21 mouse cellular contexts compared by ENCODE assay signal in genomic region chr8:46802009-46802408, GRCm38 (mm10).
DNase-seq lines count a peak whose midpoint lies in the region; ATAC-seq and TF ChIP-seq lines count a peak whose summit lies in the region.
"Had no signal": no experiment of that assay in that cellular context is flagged by ENCODE, and none has a peak within 500 bp of the region (broad histone marks: within the 10 kb centered on the region; RNA-seq: fewer than 3 reads in every experiment).

No protein-coding gene starts in this region.

- ATAC-seq in liver, postnatal 0 days = no peak
- ATAC-seq in lung, postnatal 0 days = peak; percentile 83
- ATAC-seq in stomach, embryonic 15.5 days (ENCODE audit: insufficient read depth, low FRiP score, low read depth) = no peak
- ATAC-seq: CD4-positive, CD25-positive, alpha-beta regulatory T cell, adult 4 months; forebrain, embryonic 15.5 days had no signal

- H3K9me3 ChIP-seq in liver, postnatal 0 days (ENCODE audit: low read length) = no peaks in the 10 kb centered on the region
- H3K9me3 ChIP-seq in lung, postnatal 0 days (ENCODE audit: low read length) = no peaks in the 10 kb centered on the region
- H3K9me3 ChIP-seq in stomach, embryonic 15.5 days = no peaks in the 10 kb centered on the region
- H3K9me3 ChIP-seq: embryonic facial prominence, embryonic 12.5 days; forebrain, embryonic 15.5 days; G1E; heart, embryonic 15.5 days; hindbrain, embryonic 13.5 days had no signal

- DNase-seq in liver, postnatal 0 days = no peak
- DNase-seq in liver = no peak
- DNase-seq in lung, postnatal 0 days (ENCODE audit: low spot score) = peak; percentile 74
- no peak for DNase-seq in lung, postnatal 10 days
- no peak for DNase-seq in embryo, embryonic 10 days (ENCODE audit: low spot score)
- DNase-seq in right cerebral cortex, adult 2 months (ENCODE audit: low spot score in 2 of 2) = no peak
- DNase-seq: adrenal gland, postnatal 10 days; cerebellum, adult 11 months; cerebellum, adult 8-10 months; cerebellum, postnatal 14 days; gastrocnemius, postnatal 10 days; heart, adult 2 months; heart, postnatal 14 days had no signal

- WGBS in liver, postnatal 0 days (ENCODE audit: insufficient replicate concordance) = 43% methylated on average over 2 of the region's 2 CpGs
- 48% methylated on average over 2 of the region's 2 CpGs for WGBS in lung, postnatal 0 days
- 70% methylated on average over 2 of the region's 2 CpGs for WGBS in stomach, embryonic 15.5 days

- no peak overlapping the region for H3K4me2 ChIP-seq in liver, postnatal 0 days (ENCODE audit: low read depth, low read length)
- H3K4me2 ChIP-seq in lung, postnatal 0 days (replicated peaks; ENCODE audit: low read depth, low read length) = no peak overlapping the region
- H3K4me2 ChIP-seq in stomach, embryonic 15.5 days = no peak overlapping the region
- H3K4me2 ChIP-seq: embryonic facial prominence, embryonic 12.5 days; forebrain, embryonic 15.5 days; heart, embryonic 11.5 days; heart, embryonic 15.5 days; hindbrain, embryonic 13.5 days had no signal

- no peak overlapping the region for H3K4me3 ChIP-seq in liver, postnatal 0 days (ENCODE audit: low read depth, low read length)
- no peak overlapping the region for H3K4me3 ChIP-seq in lung, postnatal 0 days (ENCODE audit: low read depth, low read length)
- H3K4me3 ChIP-seq in stomach, embryonic 15.5 days (replicated peaks) = no peak overlapping the region
- H3K4me3 ChIP-seq: embryonic facial prominence, embryonic 12.5 days; forebrain, embryonic 15.5 days; heart, adult 2 months; heart, embryonic 15.5 days; hindbrain, embryonic 13.5 days had no signal

- no peak for TF ChIP-seq CTCF in liver, postnatal 0 days (IDR thresholded peaks at IDR 0.05; ENCODE audit: low read depth)
- no peak for TF ChIP-seq CTCF in lung, postnatal 0 days (IDR thresholded peaks at IDR 0.05)

- no peak for TF ChIP-seq EP300 in liver, postnatal 0 days (IDR thresholded peaks at IDR 0.05; ENCODE audit: low read depth)
- peak; percentile 76 for TF ChIP-seq EP300 in lung, postnatal 0 days (IDR thresholded peaks at IDR 0.05)

- H3K9ac ChIP-seq in liver, postnatal 0 days (replicated peaks) = no peak overlapping the region
- no peak overlapping the region for H3K9ac ChIP-seq in lung, postnatal 0 days (replicated peaks; ENCODE audit: low read depth)
- H3K9ac ChIP-seq in stomach, embryonic 15.5 days = no peak overlapping the region
- H3K9ac ChIP-seq: embryonic facial prominence, embryonic 12.5 days; forebrain, embryonic 15.5 days; heart, embryonic 15.5 days; hindbrain, embryonic 13.5 days had no signal

- H3K36me3 ChIP-seq in liver, postnatal 0 days (replicated peaks; ENCODE audit: insufficient read depth, low read length) = peaks cover 31% of the 10 kb centered on the region
- peaks cover 18% of the 10 kb centered on the region for H3K36me3 ChIP-seq in lung, postnatal 0 days (ENCODE audit: insufficient read depth, low read length)
- peaks cover 10% of the 10 kb centered on the region for H3K36me3 ChIP-seq in stomach, embryonic 15.5 days

- H3K4me1 ChIP-seq in liver, postnatal 0 days (ENCODE audit: insufficient read depth) = peaks cover 14% of the 10 kb centered on the region; the same call in 1 of the 2 replicates
- peaks cover 21% of the 10 kb centered on the region for H3K4me1 ChIP-seq in lung, postnatal 0 days (ENCODE audit: insufficient read depth, low read depth, low read length)
- H3K4me1 ChIP-seq in stomach, embryonic 15.5 days = no peaks in the 10 kb centered on the region
- H3K4me1 ChIP-seq: embryonic facial prominence, embryonic 12.5 days; forebrain, embryonic 15.5 days; hindbrain, embryonic 13.5 days had no signal

- no peaks in the 10 kb centered on the region for H3K27me3 ChIP-seq in liver, postnatal 0 days (ENCODE audit: insufficient read depth, low read length)
- no peaks in the 10 kb centered on the region for H3K27me3 ChIP-seq in lung, postnatal 0 days (replicated peaks; ENCODE audit: insufficient read depth, low read length)
- no peaks in the 10 kb centered on the region for H3K27me3 ChIP-seq in stomach, embryonic 15.5 days (replicated peaks)
- H3K27me3 ChIP-seq: embryonic facial prominence, embryonic 12.5 days; forebrain, embryonic 15.5 days; heart, embryonic 15.5 days; hindbrain, embryonic 13.5 days had no signal

- 0 out of 2 replicates have a peak overlapping the region, but pooled peaks have one; percentile 39 for H3K27ac ChIP-seq in liver, postnatal 0 days (ENCODE audit: low read depth)
- peak overlapping the region; percentile 66 for H3K27ac ChIP-seq in lung, postnatal 0 days (ENCODE audit: low read length)
- peak overlapping the region; percentile 44; the same call in 1 of the 2 replicates for H3K27ac ChIP-seq in stomach, embryonic 15.5 days
- H3K27ac ChIP-seq: embryonic facial prominence, embryonic 12.5 days; forebrain, embryonic 15.5 days; heart, adult 2 months; heart, embryonic 15.5 days; hindbrain, embryonic 13.5 days had no signal
